Mouse (Mus musculus) MEL (cell line): ENCODE measurements around the gene Gm6793. TPM values are rescaled to one million over a fixed set of nuclear protein-coding genes. Genes with fewer than 3 reads are reported as not detected.

Source experiments
- DNase-seq: peaks from one replicate; pipeline ENCODE4 v3.0.0; 2011; ENCODE audit warnings: low read depth, low spot score
- H3K27ac ChIP-seq: 2 replicates; pipeline ENCODE4 v1.5.1; 2012; ENCODE audit warnings: low read depth, mild to moderate bottlenecking, control low read depth, low read length, moderate library complexity; ENCODE audit not compliant: control insufficient read depth
- H3K27me3 ChIP-seq, 2 experiments: fragments of 150-350 bp in 1 of 2; sonication (generic) in 1 of 2; 2 replicates each; pipeline ENCODE4 v1.6.1; 2012; ENCODE audit warnings: low read length in 2 of 2, mild to moderate bottlenecking in 2 of 2, improper control_type of control experiment in 1 of 2, moderate library complexity in 1 of 2; ENCODE audit not compliant: insufficient read depth in 2 of 2, control insufficient read depth in 1 of 2
- H3K36me3 ChIP-seq, 2 experiments: 2 replicates each; pipeline ENCODE4 v1.6.1; 2012 to 2014; ENCODE audit warnings: low read length in 2 of 2, improper control_type of control experiment in 1 of 2, inconsistent platforms in 1 of 2, mild to moderate bottlenecking in 1 of 2; ENCODE audit not compliant: insufficient read depth in 2 of 2, control insufficient read depth in 1 of 2
- H3K4me1 ChIP-seq, 2 experiments: fragments of 150-350 bp in 1 of 2; sonication (generic) in 1 of 2; 2 replicates each; pipeline ENCODE4 v1.6.1; 2012; ENCODE audit warnings: low read length in 2 of 2, improper control_type of control experiment in 1 of 2, mild to moderate bottlenecking in 1 of 2; ENCODE audit not compliant: insufficient read depth in 2 of 2, control insufficient read depth in 1 of 2
- H3K4me3 ChIP-seq, 2 experiments: fragments of 150-350 bp in 1 of 2; sonication (generic) in 1 of 2; 2 replicates each; pipeline ENCODE4 v1.5.1; 2012; ENCODE audit warnings: low read depth in 2 of 2, low read length in 2 of 2, mild to moderate bottlenecking in 2 of 2, moderate library complexity in 2 of 2, control low read depth in 1 of 2, improper control_type of control experiment in 1 of 2; ENCODE audit not compliant: control insufficient read depth in 1 of 2, insufficient read depth in 1 of 2
- H3K79me2 ChIP-seq: 2 replicates; pipeline ENCODE4 v1.6.1; 2012; ENCODE audit warnings: mild to moderate bottlenecking, low read length, moderate library complexity; ENCODE audit not compliant: control insufficient read depth, poor library complexity, insufficient read depth
- H3K9ac ChIP-seq: 2 replicates; pipeline ENCODE4 v1.6.1; 2012; ENCODE audit warnings: low read depth, mild to moderate bottlenecking, control low read depth, low read length, moderate library complexity; ENCODE audit not compliant: control insufficient read depth, poor library complexity, severe bottlenecking
- H3K9me3 ChIP-seq: fragments of 150-350 bp; sonication (generic); replicated peaks from 2 replicates; pipeline ENCODE4 v1.6.1; 2012; ENCODE audit warnings: mild to moderate bottlenecking, low read length, improper control_type of control experiment, moderate library complexity; ENCODE audit not compliant: insufficient read depth
- BHLHE40 ChIP-seq: IDR thresholded peaks from 2 replicates; pipeline ENCODE4 v1.6.1; 2012; ENCODE audit warnings: low read depth, mild to moderate bottlenecking, inconsistent platforms, low read length, improper control_type of control experiment, borderline replicate concordance
- CHD1 ChIP-seq: IDR thresholded peaks from 2 replicates; pipeline ENCODE4 v1.6.1; 2012; ENCODE audit warnings: low read depth, mild to moderate bottlenecking, inconsistent platforms, low read length, improper control_type of control experiment
- CHD2 ChIP-seq: IDR thresholded peaks from 2 replicates; pipeline ENCODE4 v1.6.1; 2011; ENCODE audit warnings: low read length, improper control_type of control experiment
- CTCF ChIP-seq, 3 experiments: IDR thresholded peaks in 2 of 3; conservative IDR thresholded peaks in 1 of 3; 2 replicates each; pipeline ENCODE4 v1.5.1; 2011 to 2012; ENCODE audit warnings: low read length in 3 of 3, low read depth in 2 of 3, mild to moderate bottlenecking in 2 of 3, improper control_type of control experiment in 1 of 3, inconsistent platforms in 1 of 3, mixed read lengths in 1 of 3, moderate library complexity in 1 of 3; ENCODE audit not compliant: control insufficient read depth in 1 of 3, insufficient read depth in 1 of 3, poor library complexity in 1 of 3, severe bottlenecking in 1 of 3
- EP300 ChIP-seq, 2 experiments: IDR thresholded peaks; 2 replicates each; pipeline ENCODE4 v1.6.1; 2011; ENCODE audit warnings: improper control_type of control experiment in 2 of 2, low read length in 2 of 2, low read depth in 1 of 2, mild to moderate bottlenecking in 1 of 2
- GABPA ChIP-seq: IDR thresholded peaks from 2 replicates; pipeline ENCODE4 v1.6.1; 2012; ENCODE audit warnings: low read depth, mild to moderate bottlenecking, inconsistent platforms, low read length, improper control_type of control experiment, moderate library complexity
- HCFC1 ChIP-seq: IDR thresholded peaks from 2 replicates; pipeline ENCODE4 v1.6.1; 2012; ENCODE audit warnings: low read depth, mild to moderate bottlenecking, inconsistent platforms, low read length, improper control_type of control experiment, moderate library complexity
- MAFK ChIP-seq: IDR thresholded peaks from 2 replicates; pipeline ENCODE4 v1.6.1; 2011; ENCODE audit warnings: low read depth, mild to moderate bottlenecking, low read length, improper control_type of control experiment, borderline replicate concordance
- MAX ChIP-seq: IDR thresholded peaks from 2 replicates; pipeline ENCODE4 v1.6.1; 2011; ENCODE audit warnings: low read length, improper control_type of control experiment
- MAZ ChIP-seq: IDR thresholded peaks from 2 replicates; pipeline ENCODE4 v1.6.1; 2012; ENCODE audit warnings: low read depth, mild to moderate bottlenecking, inconsistent platforms, low read length, improper control_type of control experiment
- NRF1 ChIP-seq: IDR thresholded peaks from 2 replicates; pipeline ENCODE4 v1.6.1; 2014; ENCODE audit warnings: low read depth, mild to moderate bottlenecking, inconsistent platforms, low read length, improper control_type of control experiment, moderate library complexity; ENCODE audit not compliant: poor library complexity, insufficient read depth, severe bottlenecking
- POLR2AphosphoS2 ChIP-seq: IDR thresholded peaks from 2 replicates; pipeline ENCODE4 v1.6.1; 2011; ENCODE audit warnings: low read length, improper control_type of control experiment
- RAD21 ChIP-seq: IDR thresholded peaks from 2 replicates; pipeline ENCODE4 v1.6.1; 2011; ENCODE audit warnings: mild to moderate bottlenecking, low read depth, low read length, improper control_type of control experiment
- RCOR1 ChIP-seq: IDR thresholded peaks from 2 replicates; pipeline ENCODE4 v1.6.1; 2012; ENCODE audit warnings: low read depth, mild to moderate bottlenecking, inconsistent platforms, low read length, improper control_type of control experiment
- SIN3A ChIP-seq: IDR thresholded peaks from 2 replicates; pipeline ENCODE4 v1.6.1; 2012; ENCODE audit warnings: low read length, improper control_type of control experiment, inconsistent platforms
- UBTF ChIP-seq: IDR thresholded peaks from 2 replicates; pipeline ENCODE4 v1.6.1; 2012; ENCODE audit warnings: low read depth, mild to moderate bottlenecking, inconsistent platforms, low read length, improper control_type of control experiment, moderate library complexity, borderline replicate concordance; ENCODE audit not compliant: insufficient read depth
- USF1 ChIP-seq: IDR thresholded peaks from 2 replicates; pipeline ENCODE4 v1.6.1; 2014; ENCODE audit warnings: low read depth, mild to moderate bottlenecking, inconsistent platforms, low read length, improper control_type of control experiment, moderate library complexity
- USF2 ChIP-seq, 2 experiments: IDR thresholded peaks; 2 replicates each; pipeline ENCODE4 v1.6.1; 2011 to 2012; ENCODE audit warnings: improper control_type of control experiment in 2 of 2, low read length in 2 of 2, borderline replicate concordance in 1 of 2, inconsistent platforms in 1 of 2, low read depth in 1 of 2, mild to moderate bottlenecking in 1 of 2; ENCODE audit not compliant: insufficient read depth in 1 of 2
- ZC3H11A ChIP-seq: IDR thresholded peaks from 2 replicates; pipeline ENCODE4 v1.6.1; 2012; ENCODE audit warnings: low read depth, mild to moderate bottlenecking, inconsistent platforms, low read length, improper control_type of control experiment
- polyA plus RNA-seq, 2 experiments: library from polyadenylated mRNA; stranded (reverse) in 1 of 2; unstranded in 1 of 2; fragments of >175 nt in 1 of 2; fragments of >200 nt in 1 of 2; gene quantifications; 2 replicates each; pipeline versions ENCODE4 v1.2.1 to v1.2.4; 2012; ENCODE audit warnings: low replicate concordance in 2 of 2, low read depth in 1 of 2; ENCODE audit not compliant: insufficient read length in 2 of 2, insufficient read depth in 1 of 2, missing spikeins in 1 of 2
- total RNA-seq: library from RNA; depleted of rRNA; stranded (reverse); fragments of 300-350 nt; gene quantifications from 2 replicates; pipeline ENCODE4 v1.2.3, GENCODE M21; 2012

Gm6793 gene
- total and polyA plus RNA-seq, 3 experiments, result 0.19 to 0.46 TPM; not detected in 1

GRCm38 (mm10) chr8:112054456-112054855, 39.6 kb upstream of the Gm6793 start:
- no peak for TF ChIP-seq RAD21
- TF ChIP-seq CHD1, result no peak
- no peak for TF ChIP-seq USF1
- no peak for TF ChIP-seq CHD2
- TF ChIP-seq UBTF, result no peak
- TF ChIP-seq USF2 (IDR thresholded peaks at IDR 0.05; ENCODE audit: borderline replicate concordance in 1 of 2, insufficient read depth in 1 of 2, low read depth in 1 of 2, low read length in 2 of 2), result no peak
- TF ChIP-seq RCOR1, result no peak
- TF ChIP-seq EP300 (IDR thresholded peaks at IDR 0.05; ENCODE audit: low read depth in 1 of 2, low read length in 2 of 2), result no peak
- TF ChIP-seq GABPA, result no peak
- no peak for TF ChIP-seq NRF1
- TF ChIP-seq POLR2AphosphoS2, result no peak
- TF ChIP-seq CTCF (IDR thresholded peaks at IDR 0.05 in 2 of 3, conservative IDR thresholded peaks at IDR 0.05 in 1 of 3; ENCODE audit: control insufficient read depth in 1 of 3, insufficient read depth in 1 of 3, low read depth in 2 of 3, low read length in 3 of 3, poor library complexity in 1 of 3, severe bottlenecking in 1 of 3), result no peak
- no peak for TF ChIP-seq HCFC1
- no peak for TF ChIP-seq ZC3H11A
- no peak for TF ChIP-seq MAZ
- TF ChIP-seq BHLHE40, result no peak
- no peak for TF ChIP-seq MAFK
- TF ChIP-seq SIN3A, result no peak
- TF ChIP-seq MAX, result no peak
- TF ChIP-seq, all 39 proteins: peak for 0
- Histone ChIP-seq H3K27ac (no peak overlapping the region), H3K4me3 (no peak overlapping the region), H3K27me3 (no peaks in the 10 kb centered on the region; a peak in 2 of 4 replicates), H3K9ac (no peak overlapping the region), H3K79me2 (no peaks in the 10 kb centered on the region), H3K4me1 (no peaks in the 10 kb centered on the region), H3K9me3 (no peaks in the 10 kb centered on the region), H3K36me3 (no peaks in the 10 kb centered on the region)
- DNase-seq, result no peak

- Histone ChIP-seq H3K9ac (no peak overlapping the region), H3K4me3 (no peak overlapping the region), H3K27me3 (no peaks in the 10 kb centered on the region; a peak in 2 of 4 replicates), H3K36me3 (no peaks in the 10 kb centered on the region), H3K27ac (no peak overlapping the region), H3K79me2 (no peaks in the 10 kb centered on the region), H3K4me1 (no peaks in the 10 kb centered on the region), H3K9me3 (no peaks in the 10 kb centered on the region)
- DNase-seq, result no peak
- TF ChIP-seq UBTF (no peak), POLR2AphosphoS2 (no peak), CTCF (IDR thresholded peaks at IDR 0.05 in 2 of 3, conservative IDR thresholded peaks at IDR 0.05 in 1 of 3; ENCODE audit: control insufficient read depth in 1 of 3, insufficient read depth in 1 of 3, low read depth in 2 of 3, low read length in 3 of 3, poor library complexity in 1 of 3, severe bottlenecking in 1 of 3) (0 out of 6 replicates have a peak, but pooled peaks of 1 of the 3 experiments have one; percentile 12), CHD2 (no peak)
Measured at GRCm38 (mm10) chr8:112051537-112051936, 36.7 kb upstream of the Gm6793 start.
